Mouse (Mus musculus) kidney, embryonic 16.5 days (tissue): ENCODE data around the gene Alkbh1. TPM values are rescaled to one million over a fixed set of nuclear protein-coding genes. Genes with fewer than 3 reads are reported as not detected.
"Not testable (repeated sequence)": the region's sequence is repeated elsewhere in the genome, so short reads cannot be mapped to it uniquely, and the experiment has no call there.

Experiments used
- ATAC-seq: fragments of 200-750 bp; cut with Nextera tagmentation; 2 replicates; pipeline ENCODE4 v1.8.0; 2017; ENCODE audit warnings: moderate TSS enrichment; ENCODE audit not compliant: low FRiP score, low TSS enrichment
- H3K27ac ChIP-seq: fragments of 300-500 bp; sonication (generic); 2 replicates; pipeline ENCODE4 v1.5.1; 2014; ENCODE audit warnings: low read length
- H3K27me3 ChIP-seq: fragments of 300-500 bp; sonication (generic); 2 replicates; pipeline ENCODE4 v1.6.1; 2014; ENCODE audit warnings: low read length, control low read depth, mixed read lengths; ENCODE audit not compliant: insufficient read depth
- H3K36me3 ChIP-seq: fragments of 300-500 bp; sonication (generic); 2 replicates; pipeline ENCODE4 v1.6.1; 2014; ENCODE audit warnings: low read length, control low read depth, mixed read lengths; ENCODE audit not compliant: insufficient read depth
- H3K4me1 ChIP-seq: fragments of 300-500 bp; sonication (generic); 2 replicates; pipeline ENCODE4 v1.6.1; 2014; ENCODE audit warnings: low read length, control low read depth, mixed read lengths; ENCODE audit not compliant: insufficient read depth
- H3K4me2 ChIP-seq: fragments of 300-500 bp; sonication (generic); replicated peaks from 2 replicates; pipeline ENCODE4 v1.6.1; 2014; ENCODE audit warnings: low read depth, low read length
- H3K4me3 ChIP-seq: fragments of 300-500 bp; sonication (generic); 2 replicates; pipeline ENCODE4 v1.5.1; 2014; ENCODE audit warnings: mild to moderate bottlenecking, low read length
- H3K9ac ChIP-seq: fragments of 300-500 bp; sonication (generic); replicated peaks from 2 replicates; pipeline ENCODE4 v1.6.1; 2014; ENCODE audit warnings: low read length
- H3K9me3 ChIP-seq: fragments of 300-500 bp; sonication (generic); 2 replicates; pipeline ENCODE4 v1.6.1; 2016; ENCODE audit warnings: low read length, control low read depth
- WGBS: fragments of 180-500 bp; shearing (Covaris S2); extraction: QIAGEN DNeasy Blood & Tissue Kit; methylation state at CpG from one replicate; pipeline ENCODE4 v1.1.7; 2014; 5-methylcytosine and 5-hydroxymethylcytosine counted together
- polyA plus RNA-seq: library from polyadenylated mRNA; unstranded; fragments of >200 nt; fragmentation: Nextera tagmentation; extraction: Ambion mirVana; gene quantifications from 2 replicates; pipeline ENCODE4 v1.2.1, GENCODE M21; 2015

The Alkbh1 gene
- 59.8 and 63.9 TPM in 2 replicates for polyA plus RNA-seq

GRCm38 (mm10) chr12:87443700-87444122, at the start of gene Alkbh1, which contains the start of gene Slirp:
Gene Alkbh1 (minus strand): TSS chr12:87444017.
Gene Slirp (plus strand): TSS chr12:87443896.
- under 1% methylated on average over 28 of the region's 28 CpGs for WGBS
- peaks cover 14% of the 10 kb centered on the region for H3K4me1 ChIP-seq
- peak within 1 kb of the TSS; percentile 84 for H3K27ac ChIP-seq
- H3K4me2 ChIP-seq = peak within 1 kb of the TSS; percentile 80
- no peaks in the 10 kb centered on the region for H3K27me3 ChIP-seq
- peak; percentile 93 for ATAC-seq
- peak within 1 kb of the TSS; percentile 96 for H3K9ac ChIP-seq
- peaks cover 31% of the 10 kb centered on the region for H3K36me3 ChIP-seq
- peak within 1 kb of the TSS; percentile 96 for H3K4me3 ChIP-seq
- H3K9me3 ChIP-seq = no peaks in the 10 kb centered on the region

- 78% methylated on average over 2 of the region's 2 CpGs for WGBS
- not testable (repeated sequence) for H3K9me3 ChIP-seq
Measured at GRCm38 (mm10) chr12:87488683-87489082, 44.9 kb upstream of the Alkbh1 start.

GRCm38 (mm10) chr12:87482482-87482881, 38.7 kb upstream of the Alkbh1 start:
- not testable (repeated sequence) for ATAC-seq, H3K9me3 ChIP-seq
- 80% methylated on average over 5 of the region's 5 CpGs for WGBS

More at GRCm38 (mm10) chr12:87488683-87489082, 44.9 kb upstream of the Alkbh1 start:
- H3K4me2 ChIP-seq, ATAC-seq, H3K27me3 ChIP-seq, H3K27ac ChIP-seq, H3K4me3 ChIP-seq, H3K4me1 ChIP-seq, H3K9ac ChIP-seq, H3K36me3 ChIP-seq: not testable (repeated sequence)

DNA sequence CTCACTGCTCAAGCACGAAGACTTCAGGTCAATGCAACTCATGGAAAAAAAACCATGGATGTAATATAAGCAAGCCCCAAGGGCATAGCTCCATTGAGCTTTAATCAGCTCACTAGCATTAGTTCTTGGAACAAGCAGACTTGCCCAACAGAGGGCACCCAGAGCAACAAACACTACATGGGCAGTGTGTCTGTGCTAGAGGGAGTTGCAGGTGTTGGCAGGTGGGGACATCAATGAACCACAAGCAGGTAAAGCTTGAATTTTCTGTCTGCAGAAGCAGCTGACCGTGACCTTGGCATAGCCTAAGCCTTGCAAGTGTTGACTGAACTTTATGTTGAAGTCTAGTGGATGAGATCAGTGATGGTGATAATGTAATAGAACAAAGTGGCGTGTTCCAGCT, 30.9 kb upstream of the Alkbh1 start:
- Histone ChIP-seq H3K4me1 (peaks cover 9% of the 10 kb centered on the region), H3K4me3 (no peak overlapping the region), H3K36me3 (peaks cover 3% of the 10 kb centered on the region; the same call in 1 of the 2 replicates), H3K27me3 (no peaks in the 10 kb centered on the region), H3K9me3 (no peaks in the 10 kb centered on the region), H3K9ac (no peak overlapping the region), H3K4me2 (no peak overlapping the region), H3K27ac (no peak overlapping the region)
- no peak for ATAC-seq
- 64% methylated on average over 3 of the region's 3 CpGs for WGBS

More at GRCm38 (mm10) chr12:87482482-87482881, 38.7 kb upstream of the Alkbh1 start:
- not testable (repeated sequence) for H3K36me3 ChIP-seq, H3K4me3 ChIP-seq, H3K4me1 ChIP-seq, H3K27ac ChIP-seq, H3K4me2 ChIP-seq, H3K27me3 ChIP-seq, H3K9ac ChIP-seq

DNA sequence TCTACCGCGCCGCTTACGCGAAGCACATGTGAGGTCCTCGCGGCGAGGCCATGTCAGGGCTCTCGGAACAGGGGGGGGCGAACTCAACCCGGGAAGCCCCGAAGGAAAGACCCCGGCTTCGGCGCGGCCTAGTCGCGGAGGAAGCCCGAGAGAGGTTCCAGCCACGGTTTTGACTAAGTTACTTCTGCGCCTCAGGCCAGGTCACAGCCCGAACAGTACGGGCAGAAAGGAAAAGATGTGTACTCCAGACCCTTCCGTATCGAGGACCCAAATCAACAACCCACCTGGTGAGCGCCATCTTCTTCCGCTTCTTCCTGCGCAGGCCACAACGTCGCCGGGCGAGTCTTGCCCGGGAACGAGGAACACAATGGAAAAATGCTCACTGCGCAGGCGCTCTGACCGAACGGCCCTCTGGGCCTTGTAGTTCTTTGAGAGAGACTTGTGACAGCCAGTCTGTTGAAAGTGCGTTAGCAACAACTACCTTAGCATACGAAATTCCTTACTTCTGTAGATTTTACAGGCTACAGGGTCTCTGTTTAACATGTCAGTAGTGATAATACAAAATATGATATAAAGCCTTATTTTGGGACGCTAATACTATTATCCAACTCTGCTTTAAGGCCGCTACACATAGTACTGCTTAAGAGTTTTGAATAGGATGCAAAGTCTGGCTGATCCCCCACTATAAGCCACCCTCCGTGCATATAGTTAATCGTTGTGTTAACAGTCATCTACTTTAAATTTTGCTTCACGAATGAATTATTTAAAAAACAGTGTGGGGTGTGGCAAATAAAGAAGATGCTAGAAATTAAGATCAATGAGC, 28.4 kb upstream of the Alkbh1 start, which contains the start of gene Snw1:
Gene Snw1, minus strand, starts transcription at position 311 of the 823 bp plus-strand sequence.
- peak; percentile 97 for ATAC-seq
- WGBS = 3% methylated on average over 45 of the region's 45 CpGs

DNA sequence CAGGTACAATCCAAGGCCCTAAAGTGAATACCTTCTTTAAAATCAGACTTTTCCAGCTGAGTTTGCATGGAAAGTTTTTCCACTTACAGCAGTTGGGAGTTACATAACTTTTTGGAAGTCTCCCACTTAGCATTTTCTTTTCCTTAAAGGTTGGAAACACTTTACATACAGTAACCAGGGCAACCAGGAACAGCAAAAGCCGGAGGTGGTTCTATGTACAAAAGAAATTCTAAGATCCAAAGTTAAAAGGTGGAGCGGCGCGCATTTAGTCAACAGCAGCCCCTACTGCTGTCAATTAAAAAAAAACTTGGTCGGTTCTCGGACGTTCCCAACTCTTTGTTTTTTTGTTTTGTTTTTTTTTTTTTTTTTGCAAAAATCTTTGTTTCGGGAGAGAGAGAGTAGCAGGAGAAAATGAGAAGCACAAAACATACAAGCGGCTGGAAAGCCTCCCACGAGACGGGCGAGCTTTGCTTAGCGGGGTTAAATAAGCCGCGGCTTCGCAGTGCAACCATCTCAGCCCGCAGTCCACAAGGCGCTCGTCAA, 27.7 kb upstream of the Alkbh1 start:
- Histone ChIP-seq H3K27ac (peak overlapping the region; percentile 87), H3K9me3 (no peaks in the 10 kb centered on the region), H3K4me1 (peaks cover 9% of the 10 kb centered on the region), H3K9ac (peak overlapping the region; percentile 97), H3K27me3 (no peaks in the 10 kb centered on the region), H3K4me2 (peak overlapping the region; percentile 77), H3K4me3 (peak overlapping the region; percentile 94), H3K36me3 (peaks cover 20% of the 10 kb centered on the region)
- no peak for ATAC-seq
- under 1% methylated on average over 19 of the region's 19 CpGs for WGBS

More for the DNA sequence above, 28.4 kb upstream of the Alkbh1 start, which contains the start of gene Snw1:
- H3K4me1 ChIP-seq = peaks cover 9% of the 10 kb centered on the region
- H3K9me3 ChIP-seq = no peaks in the 10 kb centered on the region
- no peaks in the 10 kb centered on the region for H3K27me3 ChIP-seq
- H3K27ac ChIP-seq = peak within 1 kb of the TSS; percentile 87
- peak within 1 kb of the TSS; percentile 97 for H3K9ac ChIP-seq
- H3K4me2 ChIP-seq = peak within 1 kb of the TSS; percentile 77
- H3K4me3 ChIP-seq = peak within 1 kb of the TSS; percentile 94
- peaks cover 15% of the 10 kb centered on the region for H3K36me3 ChIP-seq

DNA sequence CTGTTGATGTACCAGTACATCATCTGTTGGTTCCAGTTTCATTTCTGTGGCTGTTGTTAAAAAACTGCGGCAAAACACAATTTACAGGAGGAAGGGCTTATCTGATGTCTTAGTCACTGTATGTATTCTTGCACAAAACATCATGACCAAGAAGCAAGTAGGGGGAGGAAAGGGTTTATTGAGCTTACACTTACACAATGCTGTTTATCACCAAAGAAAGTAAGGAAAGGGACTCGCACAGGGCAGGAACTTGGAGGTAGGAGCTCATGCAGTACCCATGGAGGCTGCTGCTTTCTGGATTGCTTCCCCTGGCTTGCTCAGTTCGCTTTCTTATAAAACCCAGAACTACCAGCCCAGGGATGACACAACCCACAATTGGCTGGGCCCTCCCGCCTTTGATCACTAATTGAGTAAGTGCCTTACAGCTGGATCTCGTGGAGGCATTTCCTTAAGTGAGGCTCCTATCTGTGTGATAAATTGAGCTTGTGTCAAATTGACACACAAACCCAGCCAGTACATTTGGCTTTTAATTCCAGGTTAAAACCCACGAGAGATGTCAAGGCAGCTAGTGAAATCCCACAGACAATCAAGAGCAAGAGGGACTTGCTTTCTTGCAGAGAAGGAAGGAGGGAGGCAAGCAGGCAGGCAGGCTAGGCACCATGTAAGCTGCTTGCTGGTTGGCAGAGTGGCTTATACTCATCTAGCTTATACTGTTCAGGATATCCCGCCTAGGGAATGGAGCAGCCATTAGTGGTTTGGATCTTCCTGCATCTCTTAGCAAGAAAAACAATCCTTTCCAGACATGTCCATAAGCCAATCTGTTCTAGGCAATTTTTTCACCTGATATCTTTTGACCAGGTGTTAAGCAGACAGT, 26.7 kb upstream of the Alkbh1 start:
- Histone ChIP-seq H3K27ac (no peak overlapping the region), H3K4me1 (peaks cover 9% of the 10 kb centered on the region), H3K4me3 (peak overlapping the region; percentile 94), H3K36me3 (peaks cover 25% of the 10 kb centered on the region), H3K9ac (peak overlapping the region; percentile 52; the same call in 1 of the 2 replicates), H3K27me3 (no peaks in the 10 kb centered on the region), H3K9me3 (no peaks in the 10 kb centered on the region), H3K4me2 (peak overlapping the region; percentile 77)
- ATAC-seq = no peak
- 56% methylated on average over 7 of the region's 7 CpGs for WGBS

- Histone ChIP-seq H3K9ac (no peak overlapping the region), H3K4me3 (no peak overlapping the region), H3K9me3 (no peaks in the 10 kb centered on the region), H3K27me3 (no peaks in the 10 kb centered on the region), H3K36me3 (peaks cover 67% of the 10 kb centered on the region), H3K27ac (no peak overlapping the region), H3K4me2 (no peak overlapping the region), H3K4me1 (no peaks in the 10 kb centered on the region)
- WGBS = 88% methylated on average over 6 of the region's 6 CpGs
- no peak for ATAC-seq
Measured at GRCm38 (mm10) chr12:87464678-87465297, 21.0 kb upstream of the Alkbh1 start.

DNA sequence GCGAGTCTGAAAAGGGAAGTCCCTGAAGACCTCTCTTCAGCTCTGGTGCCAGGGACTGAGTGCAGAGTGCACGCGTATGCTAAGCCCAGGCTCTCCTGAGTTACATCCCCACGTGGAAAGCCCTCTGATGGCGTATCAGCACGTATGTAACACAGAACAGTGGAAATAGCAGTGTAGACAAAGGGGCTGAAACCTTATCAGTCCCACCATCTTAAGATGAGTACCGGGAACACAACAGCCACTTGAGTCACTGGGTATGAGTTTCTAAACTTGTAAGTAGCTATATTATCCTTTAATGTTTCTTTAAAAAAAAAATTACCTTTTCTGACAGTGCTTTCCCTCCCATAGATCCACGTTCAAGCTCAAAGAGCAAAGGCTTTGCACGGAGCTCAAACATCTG, 5.6 kb upstream of the Alkbh1 start:
- no peaks in the 10 kb centered on the region for H3K9me3 ChIP-seq
- 91% methylated on average over 9 of the region's 9 CpGs for WGBS
- no peak overlapping the region for H3K4me3 ChIP-seq
- ATAC-seq = no peak
- H3K4me2 ChIP-seq = no peak overlapping the region
- H3K36me3 ChIP-seq = peaks cover 61% of the 10 kb centered on the region
- peaks cover 2% of the 10 kb centered on the region; the same call in 1 of the 2 replicates for H3K4me1 ChIP-seq
- H3K27me3 ChIP-seq = no peaks in the 10 kb centered on the region
- H3K27ac ChIP-seq = no peak overlapping the region
- no peak overlapping the region for H3K9ac ChIP-seq
